Mouse (Mus musculus): ENCODE results near the gene Mrc2.

- TF ChIP-seq CTCF (IDR thresholded peaks at IDR 0.05; ENCODE audit: low read depth) = no peak
- no peak for TF ChIP-seq EP300 (IDR thresholded peaks at IDR 0.05; ENCODE audit: low read depth)
Measured at GRCm38 (mm10) chr11:105247321-105247720, 45.1 kb upstream of the Mrc2 start.
